Mouse (Mus musculus): ENCODE results near the gene Lin37.

Lin37 gene

GRCm38 (mm10) chr7:30518325-30518724 is 41.3 kb downstream of the Lin37 start:
- DNase-seq (ENCODE audit: low read depth in 2 of 2, low spot score in 2 of 2): no peak

GRCm38 (mm10) chr7:30515003-30515760 is 44.5 kb downstream of the Lin37 start:
- DNase-seq (ENCODE audit: low read depth in 2 of 2, low spot score in 2 of 2): no peak

- DNase-seq (ENCODE audit: low read depth in 2 of 2, low spot score in 2 of 2): no peak
These were observed 51.6 kb downstream of the Lin37 start for GRCm38 (mm10) chr7:30508061-30508460.
